Mouse (Mus musculus) hindlimb bud, embryonic 11.5 days (tissue): Measurements from ENCODE around the gene Plce1.
"Not testable (repeated sequence)": the region's sequence is repeated elsewhere in the genome, so short reads cannot be mapped to it uniquely, and the experiment has no call there.

Source experiments
- DNase-seq: peaks from one replicate; pipeline ENCODE4 v3.0.0-alpha.2; 2012; ENCODE audit warnings: low read depth, low spot score; ENCODE audit errors: extremely low spot score

Gene Plce1

DNA sequence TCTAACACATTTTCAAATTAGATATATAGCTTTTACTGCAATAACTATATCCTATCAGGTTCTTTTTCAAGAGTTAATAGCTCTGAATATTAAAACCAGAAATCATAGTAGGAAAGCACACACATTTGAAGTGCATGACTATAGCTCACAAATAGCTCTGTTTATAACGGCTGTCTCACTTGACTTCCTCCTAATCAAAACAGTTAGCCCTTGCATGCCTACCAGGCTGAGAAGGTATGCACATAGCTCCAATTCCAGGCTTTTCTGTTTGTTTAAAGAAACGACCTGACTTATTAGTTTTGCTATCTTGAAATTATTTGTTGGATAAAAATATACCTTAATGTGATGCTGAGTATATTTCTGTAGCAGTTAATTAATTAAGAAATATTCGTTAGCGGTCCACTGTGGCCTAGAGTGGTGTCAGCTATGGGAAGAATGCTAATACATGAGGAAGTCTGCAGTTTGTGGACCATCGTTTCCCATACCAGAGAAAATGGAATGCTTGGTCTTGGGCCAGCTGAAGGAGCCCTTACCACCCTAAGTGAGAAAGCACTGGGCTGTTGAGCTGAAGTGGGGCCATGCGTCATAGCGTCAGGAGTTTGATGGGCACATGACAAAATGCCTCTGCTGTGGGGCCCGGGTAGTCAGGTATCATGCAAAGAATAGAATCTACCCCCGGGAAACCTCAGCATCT lies 146.3 kb downstream of the Plce1 start:
- DNase-seq = no peak

DNA sequence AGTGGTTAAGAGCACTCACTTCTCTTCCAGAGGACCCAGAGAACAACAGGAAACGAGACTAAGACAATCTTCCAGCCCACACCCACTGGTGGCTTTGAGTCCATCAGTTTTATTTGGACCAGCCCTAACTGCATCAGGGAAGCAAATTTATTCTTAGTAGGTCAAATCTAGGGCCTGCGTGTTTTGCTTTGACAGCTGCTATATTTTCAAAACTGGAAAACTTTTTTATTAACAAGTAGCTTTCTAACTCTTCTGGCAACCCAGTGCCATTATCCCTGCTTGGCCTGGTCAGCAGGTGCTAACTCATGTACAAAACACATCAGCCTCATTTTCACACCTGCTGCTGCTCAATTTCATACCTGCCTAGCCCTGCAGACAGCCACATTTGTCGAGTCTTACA lies 151.3 kb downstream of the Plce1 start:
- DNase-seq = no peak

DNA sequence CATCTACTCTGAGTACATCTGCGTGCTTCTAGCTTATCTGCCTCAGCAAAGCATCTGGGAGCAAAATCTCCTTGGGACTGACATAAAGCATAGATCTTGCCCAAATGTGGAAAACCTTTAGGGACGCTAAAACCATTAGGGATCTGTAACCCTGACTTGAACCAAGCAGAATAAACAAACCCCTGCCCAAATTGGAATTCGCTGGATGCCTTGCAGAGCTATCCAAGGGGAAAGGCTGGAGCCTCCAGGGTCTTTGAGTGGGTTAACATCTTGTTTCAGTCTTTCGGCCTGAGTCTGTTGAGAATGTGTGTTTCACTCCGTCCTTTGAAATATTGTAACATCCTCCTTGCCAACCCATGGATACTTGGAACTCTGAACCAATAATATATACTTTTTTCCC lies 152.4 kb downstream of the Plce1 start:
- DNase-seq = no peak

DNA sequence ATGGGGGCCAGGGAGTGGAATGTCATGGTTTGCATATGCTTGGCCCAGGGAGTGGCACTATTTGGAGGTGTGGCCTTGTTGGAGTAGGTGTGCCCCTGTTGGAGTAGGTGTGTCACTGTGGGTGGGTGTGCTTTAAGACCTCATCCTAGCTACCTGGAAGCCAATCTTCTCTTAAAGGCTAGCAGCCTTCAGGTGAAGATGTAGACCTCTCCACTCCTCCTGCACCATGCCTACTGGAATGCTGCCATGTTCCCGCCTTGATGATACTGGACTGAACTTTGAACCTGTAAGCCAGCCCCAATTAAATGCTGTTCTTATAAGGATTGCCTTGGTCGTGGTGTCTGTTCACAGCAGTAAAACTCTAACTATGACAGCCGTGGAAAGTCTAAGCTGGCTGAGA lies 158.1 kb downstream of the Plce1 start:
- no peak for DNase-seq

DNA sequence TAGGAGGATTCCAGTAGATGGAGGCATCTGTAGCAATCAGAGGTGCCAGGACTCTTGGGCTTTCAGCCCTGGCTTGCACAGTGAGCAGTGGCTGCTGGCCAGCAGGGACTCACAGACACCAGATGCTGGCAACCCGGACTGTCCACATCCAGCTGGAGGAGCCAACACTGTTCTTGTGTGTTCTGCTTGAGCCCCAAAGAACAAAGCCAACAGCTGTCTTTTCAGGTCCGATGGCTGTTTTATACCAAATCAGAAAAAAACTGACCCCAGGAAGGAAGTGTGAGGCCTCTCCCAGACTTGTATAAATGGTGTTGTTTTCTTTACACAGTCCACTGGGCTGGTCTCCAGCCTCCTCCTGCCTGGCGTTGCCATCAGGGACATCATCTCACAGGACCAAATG lies 158.9 kb downstream of the Plce1 start:
- DNase-seq = no peak

DNA sequence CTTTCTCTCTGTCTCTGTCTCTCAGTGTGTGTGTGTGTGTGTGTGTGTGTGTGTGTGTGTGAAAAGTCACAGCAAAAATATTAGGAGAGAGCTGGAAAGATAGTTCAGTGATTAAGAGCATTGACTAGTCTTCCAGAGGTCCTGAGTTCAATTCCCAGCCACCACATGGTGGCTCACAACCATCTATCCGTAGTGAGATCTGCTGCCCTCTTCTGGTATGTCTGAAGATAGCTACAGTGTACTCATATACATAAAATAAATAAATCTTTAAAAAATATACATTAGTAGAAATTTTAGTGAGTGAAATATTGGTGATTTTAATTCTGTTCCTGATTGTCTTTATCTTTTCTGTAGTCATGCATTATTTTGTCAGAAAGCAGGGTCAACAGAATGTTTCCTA lies 161.6 kb downstream of the Plce1 start:
- DNase-seq = not testable (repeated sequence)

DNA sequence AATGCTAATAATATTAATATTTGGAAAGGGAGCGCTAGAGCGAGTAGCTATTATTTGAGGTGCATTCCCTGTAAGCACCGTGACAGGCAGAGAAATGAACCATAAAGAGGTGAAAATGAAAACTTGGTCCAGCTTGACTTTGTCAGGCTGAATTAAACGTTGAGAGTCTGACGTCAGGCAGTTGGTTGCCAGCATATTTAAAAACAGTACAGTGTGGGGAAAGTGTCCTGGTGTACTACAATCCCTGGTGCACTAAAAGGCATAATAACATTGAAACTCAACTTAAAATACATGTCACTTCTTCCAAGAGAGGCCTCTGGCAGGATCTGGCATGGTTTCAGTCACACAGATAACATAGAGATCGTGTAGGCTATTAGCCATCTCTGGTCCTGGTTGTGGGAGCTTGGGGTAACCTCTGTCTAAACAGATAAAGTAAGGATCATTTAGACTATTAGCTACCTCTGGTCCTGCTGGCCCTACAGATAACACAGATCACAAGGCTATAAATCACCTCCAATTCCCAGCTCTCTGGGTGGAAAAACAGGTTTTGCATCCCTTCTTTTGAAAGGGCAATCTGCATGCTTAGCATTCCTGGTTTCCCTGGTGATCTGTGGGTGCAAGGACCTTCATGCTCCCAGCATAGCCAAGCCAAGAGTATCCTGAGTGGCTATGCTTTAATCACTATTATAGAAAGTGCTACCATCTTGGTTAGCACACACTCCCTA lies 164.1 kb downstream of the Plce1 start:
- no peak for DNase-seq

DNA sequence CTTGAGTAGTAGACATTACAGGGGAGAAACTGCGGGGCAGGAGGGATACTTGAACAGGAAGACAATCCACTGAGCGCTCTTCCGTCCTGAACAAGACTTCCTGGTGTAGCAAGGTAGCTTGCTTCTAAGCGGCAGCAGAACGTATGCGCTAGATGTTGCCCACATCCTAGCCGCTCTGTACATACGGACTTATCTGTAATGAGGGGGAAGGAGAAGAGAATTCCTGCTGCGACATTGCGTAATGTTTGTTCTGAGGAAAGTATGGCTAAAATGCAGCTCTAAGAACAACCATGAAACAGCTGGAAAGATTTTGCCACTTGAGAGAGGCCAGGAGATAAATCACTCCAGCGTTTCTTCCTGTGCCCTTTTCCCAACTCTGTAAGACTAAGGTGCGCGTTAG lies 177.1 kb downstream of the Plce1 start:
- DNase-seq = no peak

DNA sequence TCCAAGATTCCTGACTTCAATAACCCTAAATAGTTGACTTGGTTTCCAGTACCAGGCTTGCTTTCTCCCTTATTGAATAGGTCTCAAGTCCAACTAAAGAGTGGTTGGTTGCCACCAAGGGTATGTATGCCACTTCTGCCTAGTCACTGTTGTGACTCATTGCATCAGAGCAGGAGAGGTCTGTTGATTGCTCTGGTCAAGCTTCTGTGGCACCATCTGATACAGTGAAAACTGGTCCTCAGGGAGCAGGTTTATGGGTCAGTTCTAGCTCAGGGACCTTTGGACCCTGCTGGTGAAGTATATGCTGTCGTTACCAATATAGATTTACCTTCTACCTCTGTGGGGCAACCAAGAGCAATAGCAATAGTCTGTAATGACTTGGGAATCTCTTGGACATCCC lies 184.5 kb downstream of the Plce1 start:
- no peak for DNase-seq

DNA sequence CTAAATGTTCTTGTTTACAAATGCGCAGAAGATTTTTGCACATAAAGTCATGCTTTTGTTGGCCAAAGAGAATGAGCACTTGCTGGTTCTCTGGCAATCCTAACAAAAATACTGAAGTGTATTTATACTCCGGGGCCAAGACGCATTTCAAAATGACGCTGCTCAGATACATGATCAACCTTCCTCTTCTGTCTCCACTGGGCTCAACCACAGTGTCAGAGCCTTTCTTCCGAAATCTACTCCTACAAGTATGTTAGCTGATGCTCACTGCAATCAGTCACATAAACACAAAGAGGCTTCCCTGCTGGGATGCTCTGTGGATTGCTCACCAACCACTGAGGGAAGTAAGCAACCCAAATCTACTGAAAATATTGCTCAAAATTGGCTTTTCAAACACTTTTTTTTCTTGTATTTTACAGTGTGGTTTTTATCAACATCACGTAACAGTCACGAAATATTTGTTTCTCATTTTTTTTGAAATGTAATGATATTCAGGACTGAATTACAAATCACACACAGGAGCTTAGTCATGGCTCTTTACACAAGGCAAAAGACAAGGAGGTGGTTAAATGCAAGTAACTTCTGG lies 191.2 kb downstream of the Plce1 start:
- DNase-seq = no peak

DNA sequence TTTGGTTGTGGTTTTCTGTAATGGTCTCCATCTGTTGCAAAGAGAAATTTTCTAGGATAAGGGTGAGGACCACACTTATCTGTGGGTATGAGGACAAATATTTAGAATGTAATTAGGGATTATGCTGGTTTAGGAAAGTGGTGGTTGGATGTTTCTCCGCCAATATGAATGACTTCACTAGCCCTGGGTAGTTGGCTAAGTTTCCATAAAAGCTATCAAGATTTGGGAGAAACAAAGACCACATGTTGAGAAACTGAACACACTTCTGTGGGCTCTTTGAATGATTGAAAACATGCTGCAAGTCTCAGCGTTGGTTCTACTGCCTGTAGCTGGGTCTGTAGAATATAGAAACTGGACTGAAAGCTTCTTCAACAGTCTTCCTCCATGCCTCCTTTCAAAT lies 193.0 kb downstream of the Plce1 start:
- DNase-seq = no peak

DNA sequence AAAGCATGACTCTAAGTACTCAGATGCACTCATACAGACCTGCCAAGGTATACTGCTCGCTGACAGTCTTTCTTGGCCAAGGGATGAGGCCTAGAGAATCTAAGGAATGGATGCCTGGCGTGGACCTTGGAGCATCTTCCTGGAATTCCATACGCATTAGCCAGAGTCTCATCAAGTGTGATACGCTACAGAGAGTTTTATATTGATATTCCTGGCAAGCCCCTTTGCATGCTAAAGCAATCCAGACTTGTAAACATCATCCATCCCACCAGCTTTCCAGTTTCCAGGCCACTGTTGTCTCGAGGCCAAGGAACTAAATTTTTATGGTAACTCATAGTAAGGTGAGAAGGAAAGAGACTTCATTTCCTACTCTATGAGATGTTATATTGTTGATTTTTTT lies 197.7 kb downstream of the Plce1 start:
- DNase-seq = no peak

DNA sequence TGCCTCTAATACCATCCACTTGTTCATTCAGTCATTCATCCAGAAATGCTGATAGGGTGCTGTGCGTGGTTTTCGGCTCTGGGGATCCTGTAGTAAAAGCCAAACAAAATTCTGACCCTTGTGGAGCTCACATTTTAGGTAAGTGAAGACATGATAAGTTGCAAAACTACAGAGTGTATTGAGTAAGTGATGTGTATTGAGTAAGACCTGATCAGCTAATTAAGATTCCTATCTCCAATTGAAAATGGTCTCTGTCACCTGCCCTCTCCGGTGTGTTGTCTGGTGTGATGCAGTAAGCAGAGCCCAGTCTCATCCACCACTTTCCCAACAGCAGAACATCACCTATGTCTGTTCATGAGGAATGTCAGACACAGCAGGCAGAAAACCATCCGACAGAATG lies 198.6 kb downstream of the Plce1 start:
- DNase-seq = no peak

DNA sequence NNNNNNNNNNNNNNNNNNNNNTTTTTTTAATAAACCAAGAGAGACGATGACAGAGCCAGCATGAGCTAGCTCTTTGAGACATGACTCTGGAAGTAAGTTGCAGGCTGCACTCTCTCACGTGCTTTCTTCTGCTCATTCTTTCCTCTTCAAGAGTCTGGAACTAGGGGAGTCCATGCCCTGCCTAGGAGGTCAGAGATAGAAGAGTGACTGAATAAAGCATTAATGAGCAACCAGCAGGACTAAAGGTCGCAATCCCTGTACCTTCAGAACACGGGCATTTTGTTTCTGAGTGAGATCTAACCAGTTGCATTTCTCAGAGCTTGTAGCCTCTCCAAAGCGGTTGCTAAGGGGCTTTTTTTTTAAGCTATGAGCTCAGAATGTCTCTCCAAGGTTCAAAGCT lies 206.4 kb downstream of the Plce1 start:
- no peak for DNase-seq

DNA sequence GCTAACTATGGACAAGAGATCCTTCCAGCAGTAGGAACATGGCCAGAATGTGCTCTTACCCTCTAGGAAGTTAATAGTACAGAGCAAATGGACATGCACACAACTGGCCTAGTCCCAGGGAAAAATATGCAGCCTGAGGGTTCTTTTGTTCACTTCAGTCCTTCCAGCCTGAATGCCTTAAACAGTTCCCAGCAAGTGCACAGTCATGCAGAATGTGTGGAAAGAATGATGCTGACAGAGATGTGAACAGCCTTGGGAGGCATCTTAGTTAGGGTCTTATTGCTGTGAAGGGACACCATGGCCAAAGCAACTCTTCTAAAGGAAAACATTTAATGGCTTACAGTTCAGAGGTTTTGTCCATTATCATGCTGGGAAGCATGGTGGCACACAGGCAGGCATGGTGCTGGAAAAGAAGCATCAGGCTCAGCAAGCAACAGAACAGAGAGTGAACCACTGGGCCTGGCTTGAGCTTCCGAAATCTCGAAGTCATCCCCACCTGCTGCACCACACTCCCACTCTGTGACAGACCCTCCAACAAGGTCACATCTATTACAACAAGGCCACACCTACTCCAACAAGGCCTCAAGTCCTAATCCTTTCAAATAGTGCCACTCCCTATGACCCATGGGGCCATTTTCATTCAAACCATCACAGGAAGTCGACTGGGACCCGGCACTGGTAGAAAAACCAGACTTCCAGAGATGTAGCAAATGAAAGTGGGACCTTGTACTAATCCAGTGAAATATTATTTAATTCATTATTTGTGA lies 208.0 kb downstream of the Plce1 start:
- DNase-seq = no peak

DNA sequence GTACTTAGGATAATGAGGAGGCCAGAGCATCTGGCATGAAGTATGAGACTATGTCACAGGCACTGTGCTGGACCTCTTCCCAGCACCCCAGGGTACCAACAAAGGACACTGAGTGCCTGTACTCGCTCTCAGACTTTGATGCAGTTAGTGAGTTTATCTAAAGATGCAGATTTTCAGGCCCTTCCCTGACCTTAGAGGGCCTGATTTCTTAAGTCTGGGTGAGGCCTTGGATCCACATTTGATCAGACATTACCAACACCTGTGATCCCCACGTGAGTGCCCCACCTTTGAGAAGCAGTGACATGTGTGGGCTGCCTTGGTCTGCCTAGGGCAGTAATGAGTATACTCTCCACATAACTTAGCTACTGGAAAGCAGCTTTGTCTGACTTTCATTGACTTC lies 209.4 kb downstream of the Plce1 start:
- DNase-seq = no peak

DNA sequence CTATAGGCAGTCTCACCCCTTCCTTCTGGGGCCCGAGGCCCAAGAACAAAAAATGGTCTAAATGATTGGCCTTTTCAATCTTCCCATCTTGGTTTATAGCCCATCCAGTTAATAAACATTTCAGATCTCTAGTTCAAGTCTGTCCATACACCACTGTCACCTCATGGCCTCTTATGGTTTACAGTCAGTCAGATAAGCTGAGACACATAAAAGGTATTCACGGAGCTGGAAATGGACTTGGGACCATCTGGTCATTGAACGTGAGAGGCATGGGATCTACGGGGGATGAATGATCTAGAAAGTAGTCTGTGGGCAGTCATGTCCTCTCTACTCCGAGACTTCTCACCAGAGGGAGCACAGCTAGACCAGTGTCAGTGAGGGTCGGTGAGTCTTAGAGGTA lies 210.6 kb downstream of the Plce1 start:
- DNase-seq = no peak

DNA sequence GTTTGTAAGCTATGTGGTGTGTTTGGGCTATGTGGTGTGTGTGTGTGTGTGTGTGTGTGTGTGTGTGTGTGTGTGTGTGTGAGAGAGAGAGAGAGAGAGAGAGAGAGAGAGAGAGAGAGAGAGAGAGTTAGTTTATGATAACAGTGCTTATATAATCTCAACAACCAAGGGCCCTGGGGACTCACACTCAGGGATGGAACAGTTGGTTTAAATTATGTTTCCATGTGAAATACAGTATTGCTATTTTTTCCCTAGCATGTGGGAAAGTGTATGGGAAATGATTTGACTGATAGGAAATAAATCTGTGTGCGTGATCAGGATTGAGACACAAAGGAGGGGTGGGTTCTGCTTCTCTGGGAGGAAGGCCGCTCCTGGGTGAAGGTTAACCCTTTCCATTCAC lies 212.4 kb downstream of the Plce1 start:
- DNase-seq = no peak

DNA sequence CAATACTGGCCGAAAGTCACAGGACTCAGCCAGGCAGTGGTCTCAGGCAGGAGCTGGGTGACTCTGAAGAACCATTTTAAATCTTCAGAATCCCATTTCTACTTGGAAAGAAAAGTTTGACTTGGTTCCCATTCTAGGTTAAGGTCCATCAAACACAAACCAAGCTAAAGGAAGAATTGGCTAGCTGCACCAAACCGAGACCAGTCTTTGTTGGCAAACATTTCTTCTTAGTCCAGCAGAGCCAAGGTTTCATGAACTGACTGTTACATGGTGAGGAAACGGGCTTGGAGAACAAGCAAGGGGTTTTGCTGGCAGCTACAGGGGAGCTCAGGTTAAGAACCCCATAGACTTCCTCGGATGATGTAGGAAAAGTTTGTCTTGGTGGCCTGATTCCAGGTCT lies 212.9 kb downstream of the Plce1 start:
- DNase-seq = no peak

DNA sequence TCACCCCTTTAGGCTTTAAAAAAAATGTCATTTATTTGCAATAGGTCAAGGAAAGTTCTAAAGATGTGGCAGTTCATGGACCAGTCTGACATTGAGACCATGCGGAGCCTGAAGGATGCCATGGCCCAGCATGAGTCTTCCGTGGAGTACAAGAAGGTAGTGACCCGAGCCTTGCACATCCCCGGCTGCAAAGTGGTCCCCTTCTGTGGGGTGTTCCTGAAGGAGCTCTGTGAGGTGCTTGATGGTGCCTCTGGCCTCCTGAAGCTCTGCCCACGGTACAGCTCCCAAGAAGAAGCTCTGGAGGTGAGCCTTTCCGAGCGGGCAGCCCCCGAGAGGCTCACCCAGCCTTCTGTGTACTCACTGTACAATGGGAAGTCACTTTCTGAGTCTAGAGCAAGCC lies 220.9 kb downstream of the Plce1 start:
- DNase-seq = no peak

DNA sequence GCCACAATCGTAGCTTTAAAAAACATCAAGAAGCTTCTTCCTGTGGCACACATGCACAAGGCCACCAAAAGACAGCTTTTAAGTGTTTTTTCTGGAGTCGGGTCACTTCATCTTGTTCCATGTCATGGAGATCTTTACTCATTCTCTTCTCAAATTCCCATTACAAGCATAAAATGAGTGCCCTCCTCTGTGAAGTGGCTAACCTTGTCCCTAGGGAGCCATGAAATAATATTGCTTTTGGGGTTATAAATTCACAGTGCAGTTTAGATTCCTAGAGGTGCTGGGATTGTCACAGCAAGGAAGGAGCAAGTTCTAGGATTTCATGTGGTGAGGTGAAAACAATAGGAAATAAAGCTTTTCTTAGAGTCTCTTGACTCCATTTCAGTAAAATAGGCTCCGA lies 223.8 kb downstream of the Plce1 start:
- DNase-seq = no peak

DNA sequence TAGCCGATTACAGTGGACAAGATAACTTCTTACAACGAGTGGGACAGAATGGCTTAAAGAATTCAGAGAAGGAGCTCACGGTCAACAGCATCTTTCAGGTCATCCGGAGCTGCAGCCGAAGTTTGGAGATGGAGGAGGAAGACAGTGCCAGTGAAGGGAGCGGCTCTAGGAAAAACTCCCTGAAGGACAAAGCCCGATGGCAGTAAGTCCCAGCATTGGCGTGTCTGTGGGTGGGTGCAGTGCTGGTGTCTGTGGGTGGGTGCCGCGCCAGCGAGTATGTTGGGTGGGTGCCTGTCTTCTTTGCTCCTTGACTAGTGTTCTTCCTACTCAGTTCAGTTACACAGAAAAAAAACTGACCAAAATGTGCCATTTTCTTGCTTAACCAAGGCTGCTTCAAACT lies 224.3 kb downstream of the Plce1 start:
- no peak for DNase-seq
